Mouse (Mus musculus) megakaryocyte progenitor cell, adult 5-6 weeks (primary cell): ENCODE measurements around the gene Fkbp5. TPM values are rescaled to one million over a fixed set of nuclear protein-coding genes. Genes with fewer than 3 reads are reported as not detected.

Experiments
- ATAC-seq: replicated peaks from 2 replicates; pipeline ENCODE4 v1.8.0; 2016; ENCODE audit warnings: mild to moderate bottlenecking, moderate TSS enrichment, inconsistent platforms; ENCODE audit not compliant: poor library complexity
- total RNA-seq, 2 experiments: library from RNA; stranded (forward) in 1 of 2; stranded (reverse) in 1 of 2; fragments of 157-497, 149-512 nt in 1 of 2; fragments of 200-1000 nt in 1 of 2; gene quantifications; 2 replicates each; pipeline versions ENCODE4 v1.2.3 to v1.2.4; 2015 to 2017

Fkbp5 gene
- total RNA-seq, 2 experiments from 2014 or later: 25.8 to 58.9 TPM

- peak; percentile 46; the same call in 1 of the 2 replicates for ATAC-seq
Measured at GRCm38 (mm10) chr17:28467749-28468148, 49.6 kb downstream of the Fkbp5 start.

- no peak for ATAC-seq
Measured at GRCm38 (mm10) chr17:28465968-28466367, 51.4 kb downstream of the Fkbp5 start.

DNA sequence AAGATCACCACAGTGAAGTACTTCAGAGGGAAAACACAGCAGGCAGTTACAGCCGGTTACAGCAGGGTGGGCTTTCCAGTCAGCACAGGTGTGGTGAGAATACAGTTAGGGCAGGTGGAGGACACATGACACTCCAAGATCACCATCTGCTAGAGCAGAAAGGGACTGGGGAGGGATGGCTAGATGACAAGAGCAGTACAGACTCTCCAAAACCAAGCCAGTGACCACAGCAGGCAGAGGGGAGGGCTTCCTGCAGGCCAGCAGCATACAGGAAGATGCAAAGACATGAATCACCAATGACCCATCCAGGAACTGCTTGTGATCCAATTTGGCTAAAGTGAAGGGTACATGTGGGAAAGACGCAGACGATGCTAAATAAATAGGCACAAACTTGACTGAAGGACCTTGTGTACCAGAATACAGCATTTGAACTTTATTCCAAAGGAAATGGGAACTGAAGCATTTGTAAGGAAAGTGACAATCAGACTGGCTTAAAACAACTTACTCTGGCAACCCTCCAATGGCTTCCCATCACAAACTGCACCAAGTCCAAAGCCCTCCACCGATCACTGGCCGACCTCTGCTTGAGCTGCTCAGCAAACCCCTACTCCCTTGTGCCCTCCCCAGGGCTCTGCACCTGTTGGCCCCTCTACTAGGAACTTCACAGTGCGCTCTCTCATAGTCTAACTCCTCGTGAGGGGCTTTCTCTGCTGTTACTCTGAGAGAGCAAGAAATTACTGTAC is 53.5 kb downstream of the Fkbp5 start:
- ATAC-seq: no peak

- ATAC-seq: no peak
Measured at GRCm38 (mm10) chr17:28460388-28460787, 56.9 kb downstream of the Fkbp5 start.

DNA sequence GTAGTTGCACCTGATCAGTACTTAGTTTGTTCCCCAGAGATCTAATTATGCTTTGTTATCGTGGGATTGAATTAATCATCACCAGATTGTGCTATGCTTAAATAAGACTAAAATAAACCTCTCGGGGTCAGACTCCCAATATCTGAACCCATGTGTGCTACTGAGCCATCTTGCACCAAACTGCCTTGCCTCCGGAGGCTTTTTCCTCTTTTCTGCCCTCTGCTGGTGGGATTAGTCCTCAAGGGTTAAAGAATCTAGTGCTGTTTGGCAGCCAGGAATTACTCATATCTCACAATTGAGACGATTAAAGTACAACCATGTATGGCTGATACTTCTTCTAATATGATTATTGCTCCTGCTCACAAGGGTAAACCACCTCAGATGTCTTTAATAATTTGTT is 62.2 kb downstream of the Fkbp5 start:
- 0 out of 2 replicates have a peak, but pooled peaks have one; percentile 34 for ATAC-seq

DNA sequence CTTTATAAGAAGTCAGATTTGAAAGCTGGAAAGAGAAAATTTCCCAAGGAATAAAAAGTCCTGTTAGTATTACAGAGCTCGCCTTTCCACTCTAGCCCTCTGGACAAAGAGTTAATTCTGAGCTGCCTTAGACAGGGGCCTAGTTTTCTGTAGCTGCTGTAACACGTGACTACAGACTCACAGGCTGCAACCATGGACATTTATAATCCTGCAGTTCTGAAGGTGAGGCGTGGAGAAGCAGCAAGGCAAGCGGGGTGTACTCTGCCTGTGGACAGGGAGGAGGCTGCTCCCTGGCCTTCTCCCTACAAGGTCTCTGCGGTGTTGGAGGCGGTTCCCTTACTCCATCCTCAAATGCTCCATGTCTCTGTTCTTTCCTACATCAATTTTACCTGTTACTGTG is 64.4 kb downstream of the Fkbp5 start:
- no peak for ATAC-seq

DNA sequence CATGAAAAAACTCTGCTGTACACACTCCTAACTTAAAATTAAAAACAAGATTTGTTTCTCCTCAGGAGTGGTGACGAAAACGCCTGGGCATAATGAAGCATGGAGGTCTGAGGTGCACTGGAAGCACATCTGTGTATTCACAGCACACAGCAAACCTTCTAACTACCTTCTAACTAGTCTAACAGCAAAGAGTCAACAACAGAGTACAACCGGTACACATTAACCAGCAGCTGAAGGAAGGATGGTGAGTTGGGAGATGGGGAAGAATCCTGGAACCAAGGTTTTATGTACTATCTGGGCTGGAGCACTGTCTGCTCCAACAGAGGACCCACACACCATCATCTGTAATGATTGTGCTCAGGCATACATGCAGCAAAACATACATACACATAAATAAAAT is 65.4 kb downstream of the Fkbp5 start:
- ATAC-seq: no peak

DNA sequence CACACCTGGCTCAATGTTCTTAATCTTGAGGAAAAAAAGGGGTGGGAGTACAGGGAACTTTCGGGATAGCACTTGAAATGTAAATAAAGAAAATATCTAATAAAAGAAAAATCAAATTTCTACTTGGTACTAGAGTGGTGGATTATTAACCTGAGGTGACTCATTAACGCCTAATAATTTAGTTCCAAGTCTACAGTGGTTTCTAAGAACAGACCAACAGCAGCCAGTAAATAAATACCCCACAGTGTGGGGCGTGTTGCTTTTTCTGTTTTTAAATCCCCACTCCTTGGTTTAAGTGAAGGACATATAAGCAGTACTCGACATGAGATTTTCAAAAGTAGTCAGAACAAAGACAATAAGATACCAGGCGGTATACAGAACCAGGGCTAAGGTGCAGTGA is 65.8 kb downstream of the Fkbp5 start:
- ATAC-seq: no peak

DNA sequence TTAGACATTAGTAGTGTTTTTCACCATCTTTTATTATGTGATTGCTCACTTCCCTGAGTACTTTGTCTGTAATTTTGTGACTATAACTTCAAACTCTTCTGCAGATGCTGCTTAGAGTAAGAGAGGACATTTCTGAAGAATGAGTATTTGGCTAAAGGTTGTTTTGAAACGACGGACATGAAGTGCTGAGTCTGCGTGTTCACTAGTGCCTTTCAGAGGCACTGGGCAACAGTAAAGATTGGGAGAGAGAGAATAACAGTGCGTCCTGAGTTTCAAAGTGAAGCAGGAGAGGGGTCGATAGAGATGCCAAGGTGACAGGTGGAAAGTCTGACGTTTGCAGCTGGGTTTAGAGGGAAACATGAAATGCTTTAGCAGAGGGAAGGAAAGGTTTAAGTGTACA is 69.1 kb downstream of the Fkbp5 start:
- no peak for ATAC-seq

GRCm38 (mm10) chr17:28447789-28448188 is 69.5 kb downstream of the Fkbp5 start:
- ATAC-seq: no peak

- ATAC-seq: no peak; the same call in 1 of the 2 replicates
Measured at GRCm38 (mm10) chr17:28446820-28447168, 70.5 kb downstream of the Fkbp5 start.

DNA sequence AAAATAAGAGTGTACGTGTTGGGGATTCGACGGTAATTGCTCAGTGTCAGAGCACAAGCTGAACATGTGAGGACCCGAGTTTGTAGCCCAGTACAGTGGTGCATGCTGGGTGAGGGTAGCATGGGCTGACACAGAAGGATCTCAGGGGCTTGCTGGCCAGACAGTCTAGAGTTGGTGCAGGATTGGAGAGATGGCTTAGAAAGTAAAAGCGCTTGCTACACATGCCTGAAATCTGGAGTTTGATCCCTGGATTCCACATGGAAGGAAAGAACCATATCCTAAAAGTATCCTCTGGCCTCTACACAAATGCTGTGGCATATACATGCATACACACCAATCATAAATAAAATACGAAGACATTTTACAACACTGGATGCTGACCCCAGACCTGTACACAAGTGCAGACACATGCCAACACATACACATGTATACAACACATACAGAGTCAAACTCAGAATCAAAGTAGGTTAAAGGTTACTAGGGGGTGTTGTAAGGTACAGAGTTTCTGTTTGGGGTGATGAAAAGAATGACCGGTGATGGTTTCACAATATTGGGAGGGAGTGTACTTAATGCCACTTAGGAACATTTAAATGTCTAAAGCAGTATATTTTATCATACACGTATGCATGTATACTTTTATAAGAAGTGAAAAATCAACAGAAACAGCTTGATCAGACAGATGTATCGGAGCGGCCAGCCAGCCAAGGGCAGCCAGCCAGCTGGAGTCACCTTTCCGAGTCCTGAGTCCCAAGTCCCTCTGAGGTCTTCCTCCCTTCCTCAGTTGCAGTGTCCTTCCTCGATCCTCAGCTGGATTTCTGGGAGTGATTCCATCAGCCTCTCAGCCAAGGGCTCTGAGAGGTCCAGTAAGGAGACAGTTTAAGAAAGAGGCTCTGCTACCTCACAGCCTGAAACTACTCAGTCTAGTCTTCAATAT is 71.2 kb downstream of the Fkbp5 start:
- ATAC-seq: no peak

GRCm38 (mm10) chr17:28442661-28443060 is 74.7 kb downstream of the Fkbp5 start:
- 0 out of 2 replicates have a peak, but pooled peaks have one; percentile 14 for ATAC-seq

- peak; percentile 58; the same call in 1 of the 2 replicates for ATAC-seq
Measured at GRCm38 (mm10) chr17:28438342-28439115, 78.8 kb downstream of the Fkbp5 start.

- no peak for ATAC-seq
Measured at GRCm38 (mm10) chr17:28437938-28438337, 79.4 kb downstream of the Fkbp5 start.

DNA sequence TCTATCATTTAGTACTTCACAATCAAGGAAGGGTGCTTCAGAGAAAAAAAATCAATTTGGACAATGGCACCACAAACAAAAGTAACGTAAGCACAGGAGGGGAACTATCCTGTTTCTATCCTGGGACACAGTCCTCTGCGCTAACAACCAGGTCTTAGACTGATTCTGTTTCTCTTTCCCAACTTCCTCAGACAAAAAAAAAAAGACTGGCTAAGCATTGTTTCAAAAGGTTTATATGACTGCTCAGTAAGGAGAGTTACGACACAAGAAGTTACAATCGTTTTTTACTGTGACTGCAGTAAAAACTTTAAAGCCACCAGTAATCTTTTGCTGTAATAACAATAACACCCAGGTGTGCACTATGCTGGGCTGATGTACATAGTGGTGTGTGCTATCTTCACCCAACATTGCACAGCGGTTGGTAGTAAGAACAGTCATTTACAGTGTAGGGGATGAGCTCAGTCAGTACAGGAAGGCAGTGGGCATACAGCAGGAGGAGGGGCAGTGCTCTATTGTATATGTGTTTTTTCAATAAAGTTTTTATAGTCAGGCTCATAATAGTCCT is 82.3 kb downstream of the Fkbp5 start:
- peak; percentile 35; the same call in 1 of the 2 replicates for ATAC-seq

GRCm38 (mm10) chr17:28433029-28433428 is 84.3 kb downstream of the Fkbp5 start:
- ATAC-seq: peak; percentile 56; the same call in 1 of the 2 replicates

GRCm38 (mm10) chr17:28431931-28432335 is 85.4 kb downstream of the Fkbp5 start:
- peak; percentile 86 for ATAC-seq

DNA sequence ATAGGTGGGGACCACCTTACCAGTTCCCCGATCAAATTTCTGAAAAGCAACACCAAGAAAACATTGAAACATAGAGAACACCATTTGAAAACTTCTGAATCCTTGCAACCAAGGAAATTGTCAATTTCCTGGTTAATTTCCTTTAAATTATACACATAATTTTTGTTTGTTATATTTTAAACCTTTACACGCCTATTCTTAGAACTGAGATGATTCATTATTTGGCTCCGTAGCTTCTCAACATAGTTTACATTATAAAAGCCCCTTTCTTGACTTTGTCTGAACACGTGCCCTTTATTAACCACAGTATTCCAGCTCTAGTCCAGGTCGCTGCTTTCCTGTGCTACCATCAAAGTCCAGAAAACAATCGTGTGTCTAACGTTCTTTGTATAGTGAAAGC is 86.3 kb downstream of the Fkbp5 start:
- ATAC-seq: no peak

DNA sequence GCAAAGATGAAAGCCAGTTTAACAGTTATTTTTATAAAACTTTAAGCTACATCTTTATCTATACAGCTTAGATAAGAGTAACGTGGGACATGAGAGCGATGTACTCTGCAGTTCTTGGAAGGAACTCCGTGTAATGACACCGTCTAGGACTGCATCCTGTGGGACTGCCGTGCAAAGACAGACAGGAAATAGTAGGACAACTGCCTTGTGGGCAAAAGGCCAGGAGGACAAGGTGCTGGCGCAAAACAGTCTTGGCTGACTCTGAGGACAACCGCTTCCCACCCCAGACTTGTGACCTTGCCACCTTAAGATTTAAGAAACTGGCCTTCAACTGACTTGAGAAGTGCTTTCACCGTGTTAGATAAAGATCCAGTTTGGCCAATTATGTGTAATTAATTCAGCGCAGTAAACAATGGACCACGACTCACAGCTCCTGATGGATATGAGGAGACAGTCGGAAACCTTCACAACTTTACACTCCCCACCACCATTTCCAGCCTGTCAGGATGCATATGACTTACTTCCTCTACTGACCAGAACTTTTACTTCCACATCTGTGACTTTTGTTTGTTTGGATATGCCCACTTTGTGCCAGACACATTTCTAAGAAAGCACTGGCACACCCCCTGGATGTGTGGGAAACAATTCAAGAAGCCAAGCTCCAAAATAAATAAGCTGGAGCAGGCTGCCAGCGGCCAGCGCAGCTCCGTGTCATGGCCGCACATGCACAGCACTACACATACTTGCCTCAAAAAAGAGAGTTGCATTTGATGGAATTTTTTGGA is 88.7 kb downstream of the Fkbp5 start:
- ATAC-seq: no peak
